Mouse (Mus musculus): ENCODE measurements around the gene Map6d1. TPM values are rescaled to one million over a fixed set of nuclear protein-coding genes. Genes with fewer than 3 reads are reported as not detected.

The Map6d1 gene
- 0.07 and 0.25 TPM in 2 replicates for polyA plus RNA-seq (2015; fragmentation: Nextera tagmentation; extraction: Ambion mirVana)

GRCm38 (mm10) chr16:20240468-20241414 is at the start of gene Map6d1:
Gene Map6d1, minus strand, starts transcription at chr16:20241358.

Other genes with a start within 250 kb of the Map6d1 start
- 15.0 and 15.5 TPM in 2 replicates for gene Klhl24, start 143.8 kb downstream of the Map6d1 start, polyA plus RNA-seq (2015; fragmentation: Nextera tagmentation; extraction: Ambion mirVana)
- gene Yeats2, start 100.3 kb downstream of the Map6d1 start, polyA plus RNA-seq (2015; fragmentation: Nextera tagmentation; extraction: Ambion mirVana) = 7.6 and 8.2 TPM in 2 replicates
- gene Parl, start 61.0 kb upstream of the Map6d1 start, polyA plus RNA-seq (2015; fragmentation: Nextera tagmentation; extraction: Ambion mirVana) = 89.9 and 90.8 TPM in 2 replicates
- 0.06 and 0.07 TPM in 2 replicates for gene Cyp2ab1, start 84.0 kb upstream of the Map6d1 start, polyA plus RNA-seq (2015; fragmentation: Nextera tagmentation; extraction: Ambion mirVana)
- 33.9 and 37.5 TPM in 2 replicates for gene Abcc5, start 185.0 kb upstream of the Map6d1 start, polyA plus RNA-seq (2015; fragmentation: Nextera tagmentation; extraction: Ambion mirVana)